In the genomic region with DNA sequence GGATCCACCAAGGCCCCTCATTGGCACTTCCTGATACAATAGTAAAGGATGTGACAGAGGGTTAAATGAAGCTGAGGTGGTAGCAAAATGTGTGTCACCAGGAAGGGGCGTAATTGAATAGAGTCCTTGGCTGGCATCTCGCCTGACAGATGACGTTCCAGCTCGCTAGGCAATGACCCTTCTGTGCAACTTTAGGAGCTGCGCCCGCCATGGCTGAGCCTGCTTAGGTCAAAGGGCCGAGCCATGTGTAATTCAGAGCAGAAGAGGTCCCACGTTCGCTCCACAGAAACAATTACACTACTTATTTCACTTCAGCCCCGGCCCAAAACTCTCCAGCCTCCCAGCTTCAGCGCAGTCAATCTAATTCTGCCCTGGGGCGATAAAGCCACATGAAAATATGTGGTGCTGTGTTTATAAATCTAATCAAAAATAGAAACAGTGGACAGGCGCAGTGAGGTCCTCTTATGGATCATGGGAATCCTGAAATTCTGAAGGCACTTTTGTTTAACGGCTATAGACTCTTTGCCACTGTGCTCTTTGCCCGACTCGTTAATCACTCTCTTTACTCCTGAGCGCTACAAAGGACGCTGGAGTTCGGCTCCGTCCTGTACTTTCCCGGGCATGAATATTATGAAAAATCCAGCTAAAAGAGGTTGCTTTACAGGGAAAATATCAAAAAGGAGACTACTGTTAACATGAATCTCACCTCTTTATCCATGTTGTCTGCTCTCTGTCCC, we compare ENCODE assay signal across 12 mouse cellular contexts.
DNase-seq lines count a peak whose midpoint lies in the region; ATAC-seq and TF ChIP-seq lines count a peak whose summit lies in the region.
"Had no signal": no experiment of that assay in that cellular context is flagged by ENCODE, and none has a peak within 500 bp of the region (broad histone marks: within the 10 kb centered on the region; RNA-seq: fewer than 3 reads in every experiment).

No protein-coding gene starts in this region.

- H3K9ac ChIP-seq in embryonic facial prominence, embryonic 11.5 days (replicated peaks; ENCODE audit: low read length): no peak overlapping the region
- H3K9ac ChIP-seq in hindbrain, embryonic 12.5 days: no peak overlapping the region
- H3K9ac ChIP-seq in neural tube, embryonic 12.5 days: no peak overlapping the region
- H3K9ac ChIP-seq in liver, embryonic 12.5 days: no peak overlapping the region
- H3K9ac ChIP-seq in stomach, postnatal 0 days (ENCODE audit: low read length): no peak overlapping the region
- H3K9ac ChIP-seq: heart, embryonic 13.5 days had no signal

- H3K27me3 ChIP-seq in embryonic facial prominence, embryonic 11.5 days (ENCODE audit: control insufficient read depth, insufficient read depth, low read length): no peaks in the 10 kb centered on the region
- no peaks in the 10 kb centered on the region for H3K27me3 ChIP-seq in hindbrain, embryonic 12.5 days
- H3K27me3 ChIP-seq in neural tube, embryonic 12.5 days (replicated peaks): no peaks in the 10 kb centered on the region
- no peaks in the 10 kb centered on the region for H3K27me3 ChIP-seq in liver, embryonic 12.5 days (replicated peaks)
- H3K27me3 ChIP-seq in stomach, postnatal 0 days (ENCODE audit: control insufficient read depth, insufficient read depth, low read length): no peaks in the 10 kb centered on the region
- H3K27me3 ChIP-seq: heart, embryonic 13.5 days had no signal

- peak; percentile 16 for DNase-seq in kidney, postnatal 10 days
- DNase-seq in kidney, adult 18-20 months: no peak
- DNase-seq in embryonic facial prominence, embryonic 11.5 days (ENCODE audit: low spot score): peak; percentile 63
- no peak for DNase-seq in stomach, postnatal 0 days (ENCODE audit: low spot score)
- DNase-seq in heart, postnatal 10 days: no peak
- DNase-seq: thymus, adult 2 months had no signal

- H3K27ac ChIP-seq in embryonic facial prominence, embryonic 11.5 days (replicated peaks; ENCODE audit: low read depth, low read length): no peak overlapping the region
- no peak overlapping the region for H3K27ac ChIP-seq in hindbrain, embryonic 12.5 days
- no peak overlapping the region for H3K27ac ChIP-seq in neural tube, embryonic 12.5 days
- H3K27ac ChIP-seq in liver, embryonic 12.5 days: no peak overlapping the region
- no peak overlapping the region for H3K27ac ChIP-seq in stomach, postnatal 0 days (replicated peaks)
- H3K27ac ChIP-seq: heart, embryonic 13.5 days had no signal

- no peaks in the 10 kb centered on the region for H3K4me1 ChIP-seq in embryonic facial prominence, embryonic 11.5 days (ENCODE audit: control insufficient read depth, insufficient read depth, low read length)
- H3K4me1 ChIP-seq in hindbrain, embryonic 12.5 days: no peaks in the 10 kb centered on the region
- H3K4me1 ChIP-seq in neural tube, embryonic 12.5 days: peaks cover 7% of the 10 kb centered on the region
- no peaks in the 10 kb centered on the region for H3K4me1 ChIP-seq in liver, embryonic 12.5 days
- H3K4me1 ChIP-seq in stomach, postnatal 0 days (replicated peaks; ENCODE audit: control insufficient read depth, insufficient read depth): no peaks in the 10 kb centered on the region
- H3K4me1 ChIP-seq: heart, embryonic 13.5 days had no signal

- H3K4me3 ChIP-seq in embryonic facial prominence, embryonic 11.5 days (ENCODE audit: low read depth, low read length): no peak overlapping the region
- 0 out of 2 replicates have a peak overlapping the region, but pooled peaks have one; percentile 1 for H3K4me3 ChIP-seq in hindbrain, embryonic 12.5 days
- no peak overlapping the region for H3K4me3 ChIP-seq in neural tube, embryonic 12.5 days
- no peak overlapping the region for H3K4me3 ChIP-seq in liver, embryonic 12.5 days
- no peak overlapping the region for H3K4me3 ChIP-seq in stomach, postnatal 0 days (ENCODE audit: low read depth, low read length)
- H3K4me3 ChIP-seq: heart, embryonic 13.5 days had no signal

- peak overlapping the region; percentile 23; the same call in 1 of the 2 replicates for H3K4me2 ChIP-seq in embryonic facial prominence, embryonic 11.5 days (ENCODE audit: low read depth, low read length)
- peak overlapping the region; percentile 37 for H3K4me2 ChIP-seq in hindbrain, embryonic 12.5 days (replicated peaks)
- H3K4me2 ChIP-seq in neural tube, embryonic 12.5 days (replicated peaks): peak overlapping the region; percentile 48
- no peak overlapping the region for H3K4me2 ChIP-seq in liver, embryonic 12.5 days
- no peak overlapping the region for H3K4me2 ChIP-seq in stomach, postnatal 0 days (replicated peaks; ENCODE audit: low read depth)
- H3K4me2 ChIP-seq: heart, embryonic 13.5 days had no signal

- no peaks in the 10 kb centered on the region for H3K9me3 ChIP-seq in embryonic facial prominence, embryonic 11.5 days (replicated peaks; ENCODE audit: control insufficient read depth, low read length)
- H3K9me3 ChIP-seq in hindbrain, embryonic 12.5 days (replicated peaks): no peaks in the 10 kb centered on the region
- H3K9me3 ChIP-seq in neural tube, embryonic 12.5 days: no peaks in the 10 kb centered on the region
- no peaks in the 10 kb centered on the region for H3K9me3 ChIP-seq in liver, embryonic 12.5 days (replicated peaks)
- H3K9me3 ChIP-seq in stomach, postnatal 0 days (ENCODE audit: control insufficient read depth, low read length): no peaks in the 10 kb centered on the region
- H3K9me3 ChIP-seq: heart, embryonic 13.5 days had no signal

- 22% methylated on average over 21 of the region's 21 CpGs for WGBS in embryonic facial prominence, embryonic 11.5 days
- WGBS in hindbrain, embryonic 12.5 days: 35% methylated on average over 20 of the region's 21 CpGs
- 28% methylated on average over 21 of the region's 21 CpGs for WGBS in neural tube, embryonic 12.5 days
- 77% methylated on average over 21 of the region's 21 CpGs for WGBS in liver, embryonic 12.5 days (ENCODE audit: insufficient replicate concordance)
- 64% methylated on average over 21 of the region's 21 CpGs for WGBS in stomach, postnatal 0 days

- intact Hi-C loops in heart, postnatal 10 days (cut with DNase I): no loop called here

- no peak for TF ChIP-seq EP300 in stomach, postnatal 0 days (optimal IDR thresholded peaks at IDR 0.05)

- H3K36me3 ChIP-seq in embryonic facial prominence, embryonic 11.5 days (replicated peaks; ENCODE audit: control insufficient read depth, insufficient read depth, low read depth, low read length): no peaks in the 10 kb centered on the region
- H3K36me3 ChIP-seq in hindbrain, embryonic 12.5 days: no peaks in the 10 kb centered on the region
- H3K36me3 ChIP-seq in neural tube, embryonic 12.5 days: no peaks in the 10 kb centered on the region
- H3K36me3 ChIP-seq in liver, embryonic 12.5 days: no peaks in the 10 kb centered on the region
- no peaks in the 10 kb centered on the region for H3K36me3 ChIP-seq in stomach, postnatal 0 days (ENCODE audit: control insufficient read depth, insufficient read depth, low read length)
- H3K36me3 ChIP-seq: heart, embryonic 13.5 days had no signal

- no peak for TF ChIP-seq CTCF in stomach, postnatal 0 days (IDR thresholded peaks at IDR 0.05; ENCODE audit: low read depth)

- ATAC-seq in embryonic facial prominence, embryonic 11.5 days (replicated peaks; ENCODE audit: insufficient number of reproducible peaks, low FRiP score, low TSS enrichment, low read depth): 0 out of 2 replicates have a peak, but pooled peaks have one; percentile 39
- ATAC-seq in hindbrain, embryonic 12.5 days (ENCODE audit: low FRiP score): no peak
- peak; percentile 56; the same call in 1 of the 2 replicates for ATAC-seq in neural tube, embryonic 12.5 days (ENCODE audit: low FRiP score, low read depth)
- no peak for ATAC-seq in liver, embryonic 12.5 days
- no peak for ATAC-seq in stomach, postnatal 0 days (ENCODE audit: low FRiP score, low TSS enrichment)
- ATAC-seq: CD4-positive, CD25-positive, alpha-beta regulatory T cell, adult 4 months; midbrain, embryonic 16.5 days had no signal

Comparison
In these comparisons a context has a peak if more than half of its experiments do, and no peak if none do; other contexts are left out.
1. DNase-seq: peak in kidney, postnatal 10 days (single experiment) and embryonic facial prominence, embryonic 11.5 days (single experiment); none in kidney, adult 18-20 months (single experiment), stomach, postnatal 0 days (single experiment) and heart, postnatal 10 days (0 of 2).
2. ATAC-seq: peak in embryonic facial prominence, embryonic 11.5 days (single experiment) and neural tube, embryonic 12.5 days (single experiment); none in hindbrain, embryonic 12.5 days (single experiment), liver, embryonic 12.5 days (single experiment) and stomach, postnatal 0 days (single experiment).
3. H3K4me2 ChIP-seq: peak in embryonic facial prominence, embryonic 11.5 days (single experiment), hindbrain, embryonic 12.5 days (single experiment) and neural tube, embryonic 12.5 days (single experiment); none in liver, embryonic 12.5 days (single experiment) and stomach, postnatal 0 days (single experiment).